Mouse (Mus musculus): ENCODE data around the gene Etv2. TPM values are rescaled to one million over a fixed set of nuclear protein-coding genes. Genes with fewer than 3 reads are reported as not detected.

Etv2 gene
- not detected for polyA plus RNA-seq (2014; fragmentation: Illumina TruSeq; extraction: RNeasy Lipid Tissue Mini Kit (QIAGEN cat#74804))

DNA sequence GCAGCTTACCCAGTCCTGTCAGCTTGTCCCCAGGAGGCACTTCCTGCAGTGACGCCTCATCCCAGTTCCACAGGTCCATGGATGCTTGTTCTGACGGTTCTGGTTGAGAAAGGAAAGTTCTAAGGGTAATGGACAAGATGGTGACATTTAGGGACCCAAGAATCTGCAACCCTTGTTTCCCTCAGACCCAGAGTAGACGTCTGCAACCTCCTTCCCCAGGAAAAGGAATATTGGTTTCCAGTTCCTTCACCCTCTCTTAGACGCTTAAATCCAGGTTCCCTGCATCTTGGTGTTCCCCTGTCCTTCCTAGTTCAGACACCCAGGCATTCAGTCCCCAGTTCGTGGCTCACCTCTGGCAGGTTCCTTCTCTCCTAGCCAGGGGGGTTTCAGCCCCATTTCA, at the start of gene Etv2:
TSS of gene Etv2 (minus strand) at position 101 of the 400 bp plus-strand sequence.

GRCm38 (mm10) chr7:30671480-30671879, 35.8 kb upstream of the Etv2 start, which contains the start of gene Pmis2:
Gene Pmis2, minus strand, starts transcription at chr7:30671605.

GRCm38 (mm10) chr7:30664529-30665200, 29.0 kb upstream of the Etv2 start, which contains the start of gene Haus5:
Gene Haus5, minus strand, starts transcription at chr7:30664994.

GRCm38 (mm10) chr7:30649591-30650540, 14.2 kb upstream of the Etv2 start, which contains the start of gene Rbm42:
Gene Rbm42, minus strand, starts transcription at chr7:30650317.

GRCm38 (mm10) chr7:30625530-30626384, 9.9 kb downstream of the Etv2 start, which contains the start of gene Cox6b1:
Gene Cox6b1, minus strand, starts transcription at chr7:30626151.

GRCm38 (mm10) chr7:30612654-30613402, 22.8 kb downstream of the Etv2 start, which contains the start of gene Upk1a:
Gene Upk1a, minus strand, starts transcription at chr7:30612847.

GRCm38 (mm10) chr7:30598786-30599185, 36.9 kb downstream of the Etv2 start, which contains the start of gene Zbtb32:
Gene Zbtb32, minus strand, starts transcription at chr7:30598909.

DNA sequence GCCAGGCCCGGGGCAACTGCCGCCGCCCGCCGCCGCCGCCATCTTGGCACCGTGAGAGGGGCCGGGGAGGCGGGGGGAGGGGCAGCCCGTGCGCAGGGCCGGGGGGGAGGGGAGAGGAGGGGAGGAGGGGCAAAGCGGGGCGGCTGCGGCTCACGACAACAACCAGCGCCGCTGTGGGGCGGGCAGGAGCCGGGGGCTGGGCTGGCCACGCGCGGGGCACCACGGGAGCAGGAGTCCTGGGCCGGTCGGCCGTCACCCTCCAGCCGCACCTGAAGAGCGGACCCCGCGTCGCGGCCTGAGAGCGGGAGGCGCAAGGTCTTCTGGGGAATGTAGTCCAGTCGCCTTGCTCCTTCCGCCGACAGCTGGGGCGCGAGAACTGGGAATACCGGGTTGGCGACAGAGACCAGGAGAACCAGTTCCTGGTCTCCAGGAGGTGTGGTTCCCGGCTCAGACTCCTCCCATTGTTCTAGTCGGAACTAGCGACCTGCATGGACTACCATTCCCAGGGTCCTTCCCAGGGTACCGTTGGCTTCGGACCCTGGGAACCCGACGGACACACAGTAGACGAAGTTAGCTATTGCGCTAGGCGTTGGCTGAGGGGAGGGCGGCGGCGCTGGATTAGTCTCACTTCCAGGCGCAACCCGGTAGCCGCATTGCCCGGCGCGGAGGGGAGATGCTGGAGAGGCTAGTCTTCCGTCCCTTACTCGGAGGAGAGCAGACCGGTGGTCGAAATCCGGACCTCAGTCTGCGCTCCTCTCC, 46.8 kb downstream of the Etv2 start, which contains the start of gene Kmt2b:
TSS of gene Kmt2b (minus strand) at position 51 of the 759 bp plus-strand sequence.

Other genes starting within 250 kb of the Etv2 start
- 5.6 TPM for gene Tyrobp, start 222.1 kb downstream of the Etv2 start, polyA plus RNA-seq (2014; fragmentation: Illumina TruSeq; extraction: RNeasy Lipid Tissue Mini Kit (QIAGEN cat#74804))
- gene Hcst, start 216.0 kb downstream of the Etv2 start, polyA plus RNA-seq (2014; fragmentation: Illumina TruSeq; extraction: RNeasy Lipid Tissue Mini Kit (QIAGEN cat#74804)): not detected
- gene Nfkbid, start 214.1 kb downstream of the Etv2 start, polyA plus RNA-seq (2014; fragmentation: Illumina TruSeq; extraction: RNeasy Lipid Tissue Mini Kit (QIAGEN cat#74804)): 0.23 TPM
- 0.63 TPM for gene Aplp1, start 190.3 kb downstream of the Etv2 start, polyA plus RNA-seq (2014; fragmentation: Illumina TruSeq; extraction: RNeasy Lipid Tissue Mini Kit (QIAGEN cat#74804))
- gene Kirrel2, start 178.2 kb downstream of the Etv2 start, polyA plus RNA-seq (2014; fragmentation: Illumina TruSeq; extraction: RNeasy Lipid Tissue Mini Kit (QIAGEN cat#74804)): not detected
- gene Nphs1, start 177.5 kb downstream of the Etv2 start, polyA plus RNA-seq (2014; fragmentation: Illumina TruSeq; extraction: RNeasy Lipid Tissue Mini Kit (QIAGEN cat#74804)): not detected
- not detected for gene Prodh2, start 142.2 kb downstream of the Etv2 start, polyA plus RNA-seq (2014; fragmentation: Illumina TruSeq; extraction: RNeasy Lipid Tissue Mini Kit (QIAGEN cat#74804))
- gene Arhgap33, start 100.8 kb downstream of the Etv2 start, polyA plus RNA-seq (2014; fragmentation: Illumina TruSeq; extraction: RNeasy Lipid Tissue Mini Kit (QIAGEN cat#74804)): 0.23 TPM
- gene Hspb6, start 83.7 kb downstream of the Etv2 start, polyA plus RNA-seq (2014; fragmentation: Illumina TruSeq; extraction: RNeasy Lipid Tissue Mini Kit (QIAGEN cat#74804)): 22.5 TPM
- gene Proser3, start 83.6 kb downstream of the Etv2 start, polyA plus RNA-seq (2014; fragmentation: Illumina TruSeq; extraction: RNeasy Lipid Tissue Mini Kit (QIAGEN cat#74804)): 2.0 TPM
- 5.0 TPM for gene Lin37, start 76.0 kb downstream of the Etv2 start, polyA plus RNA-seq (2014; fragmentation: Illumina TruSeq; extraction: RNeasy Lipid Tissue Mini Kit (QIAGEN cat#74804))
- 8.5 TPM for gene U2af1l4, start 72.6 kb downstream of the Etv2 start, polyA plus RNA-seq (2014; fragmentation: Illumina TruSeq; extraction: RNeasy Lipid Tissue Mini Kit (QIAGEN cat#74804))
- gene Gm49396, start 72.5 kb downstream of the Etv2 start, polyA plus RNA-seq (2014; fragmentation: Illumina TruSeq; extraction: RNeasy Lipid Tissue Mini Kit (QIAGEN cat#74804)): 1.1 TPM
- 24.5 TPM for gene Psenen, start 72.2 kb downstream of the Etv2 start, polyA plus RNA-seq (2014; fragmentation: Illumina TruSeq; extraction: RNeasy Lipid Tissue Mini Kit (QIAGEN cat#74804))
- gene Igflr1, start 70.4 kb downstream of the Etv2 start, polyA plus RNA-seq (2014; fragmentation: Illumina TruSeq; extraction: RNeasy Lipid Tissue Mini Kit (QIAGEN cat#74804)): not detected
- 4.7 TPM for gene Kmt2b, start 47.1 kb downstream of the Etv2 start, polyA plus RNA-seq (2014; fragmentation: Illumina TruSeq; extraction: RNeasy Lipid Tissue Mini Kit (QIAGEN cat#74804))
- gene Zbtb32, start 36.9 kb downstream of the Etv2 start, polyA plus RNA-seq (2014; fragmentation: Illumina TruSeq; extraction: RNeasy Lipid Tissue Mini Kit (QIAGEN cat#74804)): not detected
- gene Upk1a, start 23.0 kb downstream of the Etv2 start, polyA plus RNA-seq (2014; fragmentation: Illumina TruSeq; extraction: RNeasy Lipid Tissue Mini Kit (QIAGEN cat#74804)): 0.34 TPM
- gene Cox6b1, start 9.7 kb downstream of the Etv2 start, polyA plus RNA-seq (2014; fragmentation: Illumina TruSeq; extraction: RNeasy Lipid Tissue Mini Kit (QIAGEN cat#74804)): 586 TPM
- gene Rbm42, start 14.5 kb upstream of the Etv2 start, polyA plus RNA-seq (2014; fragmentation: Illumina TruSeq; extraction: RNeasy Lipid Tissue Mini Kit (QIAGEN cat#74804)): not detected
- 1.1 TPM for gene Haus5, start 29.1 kb upstream of the Etv2 start, polyA plus RNA-seq (2014; fragmentation: Illumina TruSeq; extraction: RNeasy Lipid Tissue Mini Kit (QIAGEN cat#74804))
- not detected for gene Pmis2, start 35.8 kb upstream of the Etv2 start, polyA plus RNA-seq (2014; fragmentation: Illumina TruSeq; extraction: RNeasy Lipid Tissue Mini Kit (QIAGEN cat#74804))
- not detected for gene 2200002J24Rik, start 63.1 kb upstream of the Etv2 start, polyA plus RNA-seq (2014; fragmentation: Illumina TruSeq; extraction: RNeasy Lipid Tissue Mini Kit (QIAGEN cat#74804))
- gene Atp4a, start 76.4 kb upstream of the Etv2 start, polyA plus RNA-seq (2014; fragmentation: Illumina TruSeq; extraction: RNeasy Lipid Tissue Mini Kit (QIAGEN cat#74804)): not detected
- gene Tmem147, start 93.7 kb upstream of the Etv2 start, polyA plus RNA-seq (2014; fragmentation: Illumina TruSeq; extraction: RNeasy Lipid Tissue Mini Kit (QIAGEN cat#74804)): 12.8 TPM
- not detected for gene Gapdhs, start 107.8 kb upstream of the Etv2 start, polyA plus RNA-seq (2014; fragmentation: Illumina TruSeq; extraction: RNeasy Lipid Tissue Mini Kit (QIAGEN cat#74804))
- 1.2 TPM for gene Sbsn, start 115.6 kb upstream of the Etv2 start, polyA plus RNA-seq (2014; fragmentation: Illumina TruSeq; extraction: RNeasy Lipid Tissue Mini Kit (QIAGEN cat#74804))
- gene Dmkn, start 127.9 kb upstream of the Etv2 start, polyA plus RNA-seq (2014; fragmentation: Illumina TruSeq; extraction: RNeasy Lipid Tissue Mini Kit (QIAGEN cat#74804)): 16.0 TPM
- not detected for gene Krtdap, start 152.0 kb upstream of the Etv2 start, polyA plus RNA-seq (2014; fragmentation: Illumina TruSeq; extraction: RNeasy Lipid Tissue Mini Kit (QIAGEN cat#74804))
- gene Ffar2, start 187.9 kb upstream of the Etv2 start, polyA plus RNA-seq (2014; fragmentation: Illumina TruSeq; extraction: RNeasy Lipid Tissue Mini Kit (QIAGEN cat#74804)): 0.23 TPM
- gene Ffar3, start 220.3 kb upstream of the Etv2 start, polyA plus RNA-seq (2014; fragmentation: Illumina TruSeq; extraction: RNeasy Lipid Tissue Mini Kit (QIAGEN cat#74804)): not detected
- not detected for gene Ffar1, start 225.7 kb upstream of the Etv2 start, polyA plus RNA-seq (2014; fragmentation: Illumina TruSeq; extraction: RNeasy Lipid Tissue Mini Kit (QIAGEN cat#74804))
- 4.0 TPM for gene Cd22, start 244.5 kb upstream of the Etv2 start, polyA plus RNA-seq (2014; fragmentation: Illumina TruSeq; extraction: RNeasy Lipid Tissue Mini Kit (QIAGEN cat#74804))

All from ovary, adult 10 weeks (tissue).